Mouse (Mus musculus) CH12.LX (cell line): ENCODE results near the gene Gm44511. TPM values are rescaled to one million over a fixed set of nuclear protein-coding genes. Genes with fewer than 3 reads are reported as not detected.

Experiments
- DNase-seq: peaks from one replicate; pipeline ENCODE4 v3.0.0-alpha.2; 2013; ENCODE audit errors: extremely low read depth
- H3K27ac ChIP-seq: 2 replicates; pipeline ENCODE4 v1.5.1; 2012; ENCODE audit warnings: low read depth, mild to moderate bottlenecking, control low read depth, moderate library complexity; ENCODE audit not compliant: insufficient read depth
- H3K27me3 ChIP-seq: replicated peaks from 2 replicates; pipeline ENCODE3; 2012; ENCODE audit warnings: inconsistent platforms
- H3K36me3 ChIP-seq, 2 experiments: replicated peaks in 1 of 2; 2 replicates each; pipeline versions ENCODE3 to v1.6.1; 2012; ENCODE audit warnings: inconsistent platforms in 1 of 2, low read length in 1 of 2, mild to moderate bottlenecking in 1 of 2, mixed read lengths in 1 of 2, moderate library complexity in 1 of 2; ENCODE audit not compliant: control insufficient read depth in 1 of 2, insufficient read depth in 1 of 2
- H3K4me1 ChIP-seq, 2 experiments: 2 replicates each; pipeline ENCODE4 v1.6.1; 2012; ENCODE audit warnings: inconsistent platforms in 1 of 2, moderate library complexity in 1 of 2; ENCODE audit not compliant: insufficient read depth in 2 of 2, control insufficient read depth in 1 of 2
- H3K4me2 ChIP-seq: 2 replicates; pipeline ENCODE4 v1.6.1; 2012; ENCODE audit warnings: low read depth, mild to moderate bottlenecking, control low read depth; ENCODE audit not compliant: poor library complexity, insufficient read depth, severe bottlenecking
- H3K4me3 ChIP-seq, 3 experiments: fragments of 150-350 bp in 1 of 3; sonication (generic) in 1 of 3; replicated peaks in 1 of 3; 2 replicates each; pipeline versions ENCODE3 to v1.5.1; 2011 to 2012; ENCODE audit warnings: low read depth in 2 of 3, low read length in 2 of 3, mild to moderate bottlenecking in 2 of 3, moderate library complexity in 2 of 3, control low read depth in 1 of 3, improper control_type of control experiment in 1 of 3, inconsistent platforms in 1 of 3, mixed read lengths in 1 of 3; ENCODE audit not compliant: poor library complexity in 1 of 3
- H3K79me2 ChIP-seq: replicated peaks from 2 replicates; pipeline ENCODE4 v1.6.1; 2012; ENCODE audit warnings: mild to moderate bottlenecking, moderate library complexity; ENCODE audit not compliant: control insufficient read depth, poor library complexity, insufficient read depth, severe bottlenecking; ENCODE audit errors: extremely low read depth
- H3K9ac ChIP-seq: 2 replicates; pipeline ENCODE4 v1.6.1; 2012; ENCODE audit warnings: low read depth, mild to moderate bottlenecking, control low read depth, moderate library complexity; ENCODE audit not compliant: insufficient read depth
- H3K9me3 ChIP-seq: replicated peaks from 2 replicates; pipeline ENCODE3; 2012; ENCODE audit warnings: low read length, inconsistent platforms, mixed read lengths
- BHLHE40 ChIP-seq: IDR thresholded peaks from 2 replicates; pipeline ENCODE4 v1.6.1; 2011; ENCODE audit warnings: mild to moderate bottlenecking, low read depth, low read length, improper control_type of control experiment
- CHD1 ChIP-seq: IDR thresholded peaks from 2 replicates; pipeline ENCODE4 v1.6.1; 2012; ENCODE audit warnings: low read depth, low read length, improper control_type of control experiment, inconsistent platforms
- CHD2 ChIP-seq: IDR thresholded peaks from 2 replicates; pipeline ENCODE4 v1.6.1; 2011; ENCODE audit warnings: low read length, improper control_type of control experiment
- CTCF ChIP-seq, 2 experiments: IDR thresholded peaks in 1 of 2; conservative IDR thresholded peaks in 1 of 2; 2 replicates each; pipeline ENCODE4 v1.5.1; 2011 to 2012; ENCODE audit warnings: low read depth in 2 of 2, low read length in 2 of 2, improper control_type of control experiment in 1 of 2, inconsistent platforms in 1 of 2, mild to moderate bottlenecking in 1 of 2, moderate library complexity in 1 of 2
- E2F4 ChIP-seq: IDR thresholded peaks from 2 replicates; pipeline ENCODE4 v1.6.1; 2011; ENCODE audit warnings: low read depth, low read length, improper control_type of control experiment; ENCODE audit not compliant: insufficient replicate concordance
- ELF1 ChIP-seq: IDR thresholded peaks from 2 replicates; pipeline ENCODE4 v1.6.1; 2014; ENCODE audit warnings: low read depth, mild to moderate bottlenecking, inconsistent platforms, low read length, improper control_type of control experiment
- EP300 ChIP-seq: IDR thresholded peaks from 2 replicates; pipeline ENCODE4 v1.6.1; 2011; ENCODE audit warnings: low read length, improper control_type of control experiment
- ETS1 ChIP-seq: conservative IDR thresholded peaks from 2 replicates; pipeline ENCODE4 v1.6.1; 2012; ENCODE audit warnings: low read depth, mild to moderate bottlenecking, inconsistent platforms, low read length, improper control_type of control experiment, moderate library complexity
- GABPA ChIP-seq: IDR thresholded peaks from 2 replicates; pipeline ENCODE4 v1.6.1; 2012; ENCODE audit warnings: low read depth, low read length, improper control_type of control experiment, inconsistent platforms; ENCODE audit not compliant: insufficient replicate concordance
- HCFC1 ChIP-seq: IDR thresholded peaks from 2 replicates; pipeline ENCODE4 v1.6.1; 2012; ENCODE audit warnings: low read depth, mild to moderate bottlenecking, inconsistent platforms, low read length, improper control_type of control experiment
- IRF4 ChIP-seq: IDR thresholded peaks from 2 replicates; pipeline ENCODE4 v1.6.1; 2014; ENCODE audit warnings: low read depth, mild to moderate bottlenecking, inconsistent platforms, low read length, improper control_type of control experiment
- JUN ChIP-seq: IDR thresholded peaks from 2 replicates; pipeline ENCODE4 v1.6.1; 2011; ENCODE audit warnings: low read depth, mild to moderate bottlenecking, low read length, improper control_type of control experiment, moderate library complexity; ENCODE audit not compliant: insufficient read depth
- JUND ChIP-seq: conservative IDR thresholded peaks from 2 replicates; pipeline ENCODE4 v1.6.1; 2011; ENCODE audit warnings: low read depth, low read length, improper control_type of control experiment
- KAT2A ChIP-seq: IDR thresholded peaks from 2 replicates; pipeline ENCODE4 v1.6.1; 2012; ENCODE audit warnings: low read length, improper control_type of control experiment, inconsistent platforms; ENCODE audit not compliant: insufficient replicate concordance
- MAFK ChIP-seq: IDR thresholded peaks from 2 replicates; pipeline ENCODE4 v1.6.1; 2011; ENCODE audit warnings: low read length, improper control_type of control experiment; ENCODE audit not compliant: insufficient replicate concordance
- MAX ChIP-seq: IDR thresholded peaks from 2 replicates; pipeline ENCODE4 v1.6.1; 2011; ENCODE audit warnings: low read length, improper control_type of control experiment
- MAZ ChIP-seq: IDR thresholded peaks from 2 replicates; pipeline ENCODE4 v1.6.1; 2012; ENCODE audit warnings: low read depth, mild to moderate bottlenecking, inconsistent platforms, low read length, improper control_type of control experiment, moderate library complexity
- MEF2A ChIP-seq: IDR thresholded peaks from 2 replicates; pipeline ENCODE4 v1.6.1; 2014; ENCODE audit warnings: low read depth, mild to moderate bottlenecking, inconsistent platforms, low read length, improper control_type of control experiment, borderline replicate concordance
- MXI1 ChIP-seq: IDR thresholded peaks from 2 replicates; pipeline ENCODE4 v1.6.1; 2011; ENCODE audit warnings: mild to moderate bottlenecking, low read depth, low read length, improper control_type of control experiment
- MYC ChIP-seq: IDR thresholded peaks from 2 replicates; pipeline ENCODE4 v1.6.1; 2011; ENCODE audit warnings: low read depth, mild to moderate bottlenecking, improper control_type of control experiment, low read length
- NRF1 ChIP-seq: IDR thresholded peaks from 2 replicates; pipeline ENCODE4 v1.6.1; 2014; ENCODE audit warnings: low read depth, mild to moderate bottlenecking, inconsistent platforms, low read length, improper control_type of control experiment, moderate library complexity
- PAX5 ChIP-seq: IDR thresholded peaks from 2 replicates; pipeline ENCODE4 v1.6.1; 2012; ENCODE audit warnings: low read length, inconsistent platforms, mixed read lengths
- POLR2A ChIP-seq: IDR thresholded peaks from 2 replicates; pipeline ENCODE4 v1.6.1; 2011; ENCODE audit warnings: low read depth, mild to moderate bottlenecking, improper control_type of control experiment, low read length
- POLR2AphosphoS2 ChIP-seq: IDR thresholded peaks from 2 replicates; pipeline ENCODE4 v1.6.1; 2011; ENCODE audit warnings: low read depth, low read length, improper control_type of control experiment
- RAD21 ChIP-seq: IDR thresholded peaks from 2 replicates; pipeline ENCODE4 v1.6.1; 2011; ENCODE audit warnings: low read depth, mild to moderate bottlenecking, low read length, improper control_type of control experiment, moderate library complexity
- RCOR1 ChIP-seq: conservative IDR thresholded peaks from 2 replicates; pipeline ENCODE4 v1.6.1; 2012; ENCODE audit warnings: low read depth, mild to moderate bottlenecking, inconsistent platforms, low read length, improper control_type of control experiment
- SIN3A ChIP-seq: IDR thresholded peaks from 2 replicates; pipeline ENCODE4 v1.6.1; 2012; ENCODE audit warnings: low read length, improper control_type of control experiment, inconsistent platforms
- SMC3 ChIP-seq: IDR thresholded peaks from 2 replicates; pipeline ENCODE4 v1.6.1; 2011; ENCODE audit warnings: low read depth, low read length, improper control_type of control experiment
- TBP ChIP-seq: conservative IDR thresholded peaks from 2 replicates; pipeline ENCODE4 v1.6.1; 2011; ENCODE audit warnings: low read depth, low read length, improper control_type of control experiment
- TCF12 ChIP-seq: IDR thresholded peaks from 2 replicates; pipeline ENCODE4 v1.6.1; 2014; ENCODE audit warnings: low read depth, mild to moderate bottlenecking, inconsistent platforms, low read length, improper control_type of control experiment
- USF1 ChIP-seq: IDR thresholded peaks from 2 replicates; pipeline ENCODE4 v1.6.1; 2014; ENCODE audit warnings: low read depth, mild to moderate bottlenecking, inconsistent platforms, low read length, improper control_type of control experiment
- USF2 ChIP-seq: conservative IDR thresholded peaks from 2 replicates; pipeline ENCODE4 v1.6.1; 2011; ENCODE audit warnings: low read depth, low read length, improper control_type of control experiment
- ZC3H11A ChIP-seq: IDR thresholded peaks from 2 replicates; pipeline ENCODE4 v1.6.1; 2012; ENCODE audit warnings: low read depth, mild to moderate bottlenecking, inconsistent platforms, low read length, improper control_type of control experiment
- ZKSCAN1 ChIP-seq: IDR thresholded peaks from 2 replicates; pipeline ENCODE4 v1.6.1; 2012; ENCODE audit warnings: low read depth, inconsistent platforms, low read length, improper control_type of control experiment, borderline replicate concordance
- ZMIZ1 ChIP-seq: IDR thresholded peaks from 2 replicates; pipeline ENCODE4 v1.6.1; 2012; ENCODE audit warnings: low read depth, mild to moderate bottlenecking, inconsistent platforms, low read length, improper control_type of control experiment
- dilution Hi-C: fragments of 300-500 bp; cut with MboI; formaldehyde crosslinking; loops from 2 replicates; pipeline ENCODE4 v1.14.3; 2020; ENCODE audit warnings: low sequenced_read_pairs; ENCODE audit not compliant: extremely low pct_unique_long_range_greater_than_20kb, extremely low pct_ligation_motif_present
- in situ Hi-C: fragments of 300-500 bp; cut with MboI; formaldehyde crosslinking; loops from 3 replicates; pipeline ENCODE4 v1.14.3; 2019; ENCODE audit warnings: low sequenced_read_pairs, low pct_ligation_motif_present, low pct_unique_long_range_greater_than_20kb, mixed read lengths
- polyA plus RNA-seq: library from polyadenylated mRNA; unstranded; fragments of >175 nt; gene quantifications from 2 replicates; pipeline ENCODE4 v1.2.1, GENCODE M21; 2012; ENCODE audit warnings: low read depth; ENCODE audit not compliant: insufficient read length
- total RNA-seq, 2 experiments: library from RNA; depleted of rRNA; stranded (reverse); fragments of 300-350 nt in 1 of 2; fragments of >200 nt in 1 of 2; gene quantifications; 2 replicates each; pipeline ENCODE4 v1.2.3; 2012 to 2014

Gm44511 gene
- total and polyA plus RNA-seq, 3 experiments = not detected

DNA sequence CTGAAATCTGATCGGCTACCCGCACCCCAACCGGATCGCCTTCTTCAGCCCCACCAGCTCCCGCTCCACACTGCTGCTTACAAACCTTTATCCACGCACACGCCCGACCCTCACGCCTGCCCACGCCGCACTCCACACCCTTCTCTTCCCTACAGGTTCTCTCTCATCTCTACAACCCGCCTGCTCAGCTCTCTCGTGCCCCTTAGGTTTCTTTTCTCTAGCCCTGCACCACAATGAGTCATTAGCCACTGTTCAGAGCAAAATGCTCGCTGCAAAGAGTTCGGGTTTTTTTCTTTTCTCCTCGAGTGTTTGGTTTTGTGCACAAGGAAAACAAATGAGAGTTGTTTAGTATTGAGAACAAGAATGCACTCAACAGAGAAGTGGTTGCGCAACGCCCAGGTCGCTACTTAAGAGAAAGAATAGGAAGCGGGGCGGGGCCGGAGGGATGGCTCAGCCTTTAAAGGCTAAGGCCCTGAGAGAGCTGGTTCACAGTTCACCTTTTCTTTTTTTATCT is 17.4 kb upstream of the Gm44511 start (continued):
- TF ChIP-seq USF1 (no peak), JUN (no peak), EP300 (no peak), HCFC1 (no peak), TBP (peak; percentile 91), MEF2A (no peak; the same call in 1 of the 2 replicates), MYC (no peak), IRF4 (no peak)

DNA sequence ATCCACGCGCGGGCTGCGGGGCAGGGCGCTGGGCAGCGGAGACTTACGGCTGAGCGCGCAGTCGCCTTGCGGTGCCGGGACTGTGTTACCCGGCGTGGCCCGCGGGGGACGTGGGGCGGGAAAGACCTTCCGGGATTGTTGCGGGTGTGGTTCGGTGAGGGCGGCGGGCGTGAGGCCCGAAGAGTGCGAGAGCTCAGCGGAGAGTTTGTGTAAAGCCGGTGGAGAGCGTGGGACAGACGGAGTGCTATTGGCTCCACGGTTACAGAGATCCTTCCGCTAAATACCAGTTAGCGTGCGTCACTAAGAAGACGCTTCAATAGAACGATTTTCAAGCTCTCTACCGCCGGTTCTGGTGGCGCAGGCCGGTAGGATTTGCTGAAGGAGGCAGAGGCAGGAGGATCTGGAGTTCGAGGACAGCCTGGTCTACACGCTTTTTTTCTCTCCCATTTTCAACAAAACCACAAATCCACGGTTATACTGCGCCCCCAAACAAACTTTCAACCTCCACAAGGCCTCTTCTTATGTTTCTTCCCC is 16.9 kb upstream of the Gm44511 start:
- peaks cover 3 to 29% of the 10 kb centered on the region in 2 experiments for H3K4me1 ChIP-seq
- in situ Hi-C loops = loop anchor here (5.0 to 25.0 kb wide), 4 partner anchors 36 to 519 kb away; no protein-coding TSS in a partner anchor
- no peak for TF ChIP-seq USF1
- no peak for TF ChIP-seq MAZ
- TF ChIP-seq CHD1 = no peak
- TF ChIP-seq HCFC1 = no peak
- no peak for TF ChIP-seq ZKSCAN1
- no peak for TF ChIP-seq ETS1
- TF ChIP-seq PAX5 = no peak
- no peak for TF ChIP-seq MYC
- peak; percentile 99 for TF ChIP-seq TBP
- TF ChIP-seq BHLHE40 = no peak
- TF ChIP-seq CTCF (conservative IDR thresholded peaks at IDR 0.05 in 1 of 2, IDR thresholded peaks at IDR 0.05 in 1 of 2; ENCODE audit: low read depth in 2 of 2, low read length in 2 of 2) = no peak
- no peak for TF ChIP-seq SMC3
- peak; percentile 92; the same call in 1 of the 2 replicates for TF ChIP-seq MAFK
- TF ChIP-seq MXI1 = no peak; the same call in 1 of the 2 replicates
- TF ChIP-seq POLR2AphosphoS2 = peak; percentile 67; the same call in 1 of the 2 replicates
- TF ChIP-seq SIN3A = no peak
- TF ChIP-seq IRF4 = no peak
- TF ChIP-seq ELF1 = peak; percentile 96
- peak; percentile 31; the same call in 1 of the 2 replicates for TF ChIP-seq MEF2A
- no peak for TF ChIP-seq GABPA
- no peak for TF ChIP-seq RAD21
- no peak for TF ChIP-seq TCF12
- TF ChIP-seq ZC3H11A = no peak
- TF ChIP-seq JUND = no peak
- TF ChIP-seq EP300 = no peak
- TF ChIP-seq KAT2A = peak; percentile 64; the same call in 1 of the 2 replicates
- TF ChIP-seq ZMIZ1 = no peak; the same call in 1 of the 2 replicates
- TF ChIP-seq E2F4 = no peak
- no peak for TF ChIP-seq USF2
- no peak for TF ChIP-seq JUN
- TF ChIP-seq RCOR1 = no peak
- TF ChIP-seq NRF1 = peak; percentile 64
- TF ChIP-seq MAX = no peak; the same call in 1 of the 2 replicates
- TF ChIP-seq POLR2A = peak; percentile 44
- TF ChIP-seq CHD2 = no peak

More for the DNA sequence above, 16.9 kb upstream of the Gm44511 start:
- H3K36me3 ChIP-seq = peaks cover 8 to 11% of the 10 kb centered on the region in 2 experiments
- no peaks in the 10 kb centered on the region for H3K27me3 ChIP-seq
- H3K27ac ChIP-seq = peak overlapping the region; percentile 92
- dilution Hi-C loops = no loop called here
- peak; percentile 94 for DNase-seq
- H3K4me3 ChIP-seq = peak overlapping the region; percentile 86 to 91 (median 88)
- H3K79me2 ChIP-seq = no peaks in the 10 kb centered on the region; the same call in 1 of the 2 replicates
- no peaks in the 10 kb centered on the region for H3K9me3 ChIP-seq
- H3K9ac ChIP-seq = peak overlapping the region; percentile 66
- peak overlapping the region; percentile 92 for H3K4me2 ChIP-seq
